Mouse (Mus musculus): ENCODE measurements around the gene Glrx5. TPM values are rescaled to one million over a fixed set of nuclear protein-coding genes. Genes with fewer than 3 reads are reported as not detected.

Gene Glrx5
- total and polyA plus RNA-seq, 3 experiments: 108 to 291 TPM; not detected in 1

DNA sequence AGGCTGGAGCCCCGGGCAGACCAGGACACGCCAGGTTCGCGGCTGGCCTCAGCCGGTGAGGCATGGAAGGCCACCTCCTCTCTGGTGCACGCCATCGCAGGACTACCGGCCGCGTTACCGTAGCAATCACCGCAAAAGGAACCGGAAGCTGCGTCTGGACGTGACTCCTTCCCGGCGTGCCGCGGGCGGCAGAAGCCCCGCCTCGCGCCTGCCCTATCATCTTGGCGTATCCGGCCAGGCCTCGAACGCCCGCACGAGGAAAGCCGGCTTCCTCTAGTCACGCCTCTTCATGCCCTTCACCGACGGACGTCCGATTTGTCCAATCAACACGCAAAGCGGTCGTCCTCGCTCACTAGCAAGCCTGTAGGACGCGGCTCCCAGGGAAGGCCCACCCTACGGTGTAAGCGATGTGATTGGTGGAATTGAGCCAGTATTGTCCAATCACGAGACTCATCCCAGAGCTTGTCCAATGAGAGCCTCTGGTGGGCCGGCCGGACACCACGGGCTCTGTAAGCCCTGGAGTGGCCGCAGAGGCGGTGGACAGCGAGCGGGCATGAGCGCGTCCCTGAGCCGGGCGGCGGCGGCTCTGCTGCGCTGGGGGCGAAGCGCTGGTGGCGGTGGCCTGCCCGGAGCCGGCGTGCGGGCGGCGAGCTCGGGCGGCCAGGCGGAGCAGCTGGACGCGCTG is at the start of gene Glrx5 (continued):
- TF ChIP-seq EP300 (IDR thresholded peaks at IDR 0.05; ENCODE audit: low read depth in 1 of 2, low read length in 2 of 2) (no peak), SIN3A (IDR thresholded peaks at IDR 0.05; ENCODE audit: low read length) (peak; percentile 93), MXI1 (IDR thresholded peaks at IDR 0.05; ENCODE audit: low read depth, low read length) (peak; percentile 96), TBP (IDR thresholded peaks at IDR 0.05; ENCODE audit: low read depth, low read length) (peak; percentile 74)

DNA sequence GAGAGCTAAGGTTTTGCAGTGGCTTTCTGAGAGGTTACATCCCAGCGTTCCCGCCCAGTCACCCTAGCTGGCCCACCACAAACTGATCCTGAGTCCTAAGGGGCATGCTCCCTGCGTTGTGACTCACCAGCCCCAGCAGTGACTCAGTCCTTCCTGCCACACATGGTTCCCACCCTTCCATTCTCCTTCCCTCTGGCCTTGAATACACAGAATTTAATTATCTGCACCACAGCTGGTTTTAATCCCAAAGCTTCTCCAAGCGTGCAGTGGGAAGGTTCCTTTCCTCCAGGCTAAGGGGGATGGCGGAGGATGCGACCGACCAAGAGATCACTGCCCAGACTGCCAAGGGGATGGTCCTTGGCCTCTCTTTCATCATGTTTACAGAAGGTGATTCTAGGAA is 49.0 kb upstream of the Glrx5 start:
- Histone ChIP-seq H3K9me3 (replicated peaks; ENCODE audit: insufficient read depth, low read length) (no peaks in the 10 kb centered on the region), H3K27ac (ENCODE audit: control insufficient read depth, low read depth, low read length) (no peak overlapping the region)
- DNase-seq (ENCODE audit: low read depth, low spot score): peak; percentile 36

DNA sequence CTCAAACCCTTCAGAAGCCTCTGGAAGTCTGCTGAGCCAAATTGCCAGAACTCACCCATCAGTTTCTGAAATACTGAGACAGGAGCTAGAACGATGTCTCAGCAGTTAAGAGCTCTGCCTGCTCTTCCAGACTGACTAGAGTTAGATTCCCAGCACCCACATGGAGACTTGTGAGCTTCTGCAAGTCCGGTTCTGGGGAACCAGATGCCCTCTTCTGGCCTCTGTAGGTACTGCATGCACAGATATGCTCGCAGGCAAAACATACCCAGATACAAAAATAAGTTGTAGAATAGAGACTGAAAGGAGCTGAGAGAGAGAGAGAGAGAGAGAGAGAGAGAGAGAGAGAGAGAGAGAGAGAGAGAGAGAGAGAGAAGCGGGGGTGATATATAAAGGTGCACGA is 47.4 kb upstream of the Glrx5 start:
- no peak overlapping the region for H3K27ac ChIP-seq (ENCODE audit: control insufficient read depth, low read depth, low read length)
- no peaks in the 10 kb centered on the region for H3K9me3 ChIP-seq (replicated peaks; ENCODE audit: insufficient read depth, low read length)
- H3K36me3 ChIP-seq (ENCODE audit: control insufficient read depth in 1 of 2, insufficient read depth in 2 of 2, low read length in 2 of 2): peaks cover 0 to 11% of the 10 kb centered on the region in 2 experiments; a peak in 2 of 4 replicates
- TF ChIP-seq CTCF (IDR thresholded peaks at IDR 0.05 in 2 of 3, conservative IDR thresholded peaks at IDR 0.05 in 1 of 3; ENCODE audit: control insufficient read depth in 1 of 3, insufficient read depth in 1 of 3, low read depth in 2 of 3, low read length in 3 of 3, poor library complexity in 1 of 3, severe bottlenecking in 1 of 3): peak; percentile 25 to 53 (median 43); a peak in 4 of 6 replicates
- TF ChIP-seq TAL1 (IDR thresholded peaks at IDR 0.05; ENCODE audit: low read length): no peak
- H3K27me3 ChIP-seq (ENCODE audit: control insufficient read depth in 1 of 2, insufficient read depth in 2 of 2, low read length in 2 of 2): no peaks in the 10 kb centered on the region
- peak; percentile 63 for DNase-seq (ENCODE audit: low read depth, low spot score)
- no peak overlapping the region for H3K9ac ChIP-seq (ENCODE audit: control insufficient read depth, low read depth, low read length, poor library complexity, severe bottlenecking)
- H3K4me1 ChIP-seq (ENCODE audit: control insufficient read depth in 1 of 2, insufficient read depth in 2 of 2, low read length in 2 of 2): peaks cover 0 to 18% of the 10 kb centered on the region in 2 experiments; a peak in 3 of 4 replicates
- H3K4me3 ChIP-seq (ENCODE audit: control insufficient read depth in 1 of 2, insufficient read depth in 1 of 2, low read depth in 2 of 2, low read length in 2 of 2): no peak overlapping the region
- peaks cover 3% of the 10 kb centered on the region for H3K79me2 ChIP-seq (ENCODE audit: control insufficient read depth, insufficient read depth, low read length, poor library complexity)

More for the DNA sequence above, 49.0 kb upstream of the Glrx5 start:
- H3K27me3 ChIP-seq (ENCODE audit: control insufficient read depth in 1 of 2, insufficient read depth in 2 of 2, low read length in 2 of 2): no peaks in the 10 kb centered on the region
- H3K4me3 ChIP-seq (ENCODE audit: control insufficient read depth in 1 of 2, insufficient read depth in 1 of 2, low read depth in 2 of 2, low read length in 2 of 2): no peak overlapping the region
- no peak overlapping the region for H3K9ac ChIP-seq (ENCODE audit: control insufficient read depth, low read depth, low read length, poor library complexity, severe bottlenecking)
- peaks cover 0 to 8% of the 10 kb centered on the region in 2 experiments; a peak in 2 of 4 replicates for H3K4me1 ChIP-seq (ENCODE audit: control insufficient read depth in 1 of 2, insufficient read depth in 2 of 2, low read length in 2 of 2)
- H3K36me3 ChIP-seq (ENCODE audit: control insufficient read depth in 1 of 2, insufficient read depth in 2 of 2, low read length in 2 of 2): no peaks in the 10 kb centered on the region
- no peak for TF ChIP-seq RAD21 (IDR thresholded peaks at IDR 0.05; ENCODE audit: low read depth, low read length)
- TF ChIP-seq SIN3A (IDR thresholded peaks at IDR 0.05; ENCODE audit: low read length): no peak
- no peak for TF ChIP-seq POLR2A (IDR thresholded peaks at IDR 0.05; ENCODE audit: control insufficient read depth in 1 of 2, insufficient read depth in 1 of 2, low read depth in 1 of 2, low read length in 2 of 2, poor library complexity in 1 of 2)
- peaks cover 3% of the 10 kb centered on the region for H3K79me2 ChIP-seq (ENCODE audit: control insufficient read depth, insufficient read depth, low read length, poor library complexity)

DNA sequence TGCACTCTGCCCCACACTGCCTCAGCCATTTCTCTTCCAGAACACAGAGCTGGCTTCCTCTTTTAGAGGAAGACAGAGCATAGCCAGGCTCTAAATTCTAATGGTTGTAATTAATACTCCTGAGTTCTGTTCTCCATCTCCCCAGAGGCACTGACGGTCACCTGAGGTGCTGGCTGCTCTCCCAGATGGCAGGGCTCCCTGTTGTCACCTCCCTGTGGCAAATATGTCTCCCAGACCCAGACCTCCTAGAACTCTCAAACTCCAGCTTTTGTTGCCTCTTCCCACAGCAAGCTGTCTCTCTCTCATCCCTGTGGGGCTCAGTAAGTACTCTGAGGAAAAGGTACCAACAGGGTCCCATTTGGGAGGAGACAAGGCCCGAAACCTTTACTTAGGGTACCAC is 46.5 kb upstream of the Glrx5 start:
- H3K9me3 ChIP-seq (replicated peaks; ENCODE audit: insufficient read depth, low read length): no peaks in the 10 kb centered on the region
- H3K9ac ChIP-seq (ENCODE audit: control insufficient read depth, low read depth, low read length, poor library complexity, severe bottlenecking): no peak overlapping the region
- H3K27me3 ChIP-seq (ENCODE audit: control insufficient read depth in 1 of 2, insufficient read depth in 2 of 2, low read length in 2 of 2): no peaks in the 10 kb centered on the region
- H3K79me2 ChIP-seq (ENCODE audit: control insufficient read depth, insufficient read depth, low read length, poor library complexity): peaks cover 3% of the 10 kb centered on the region
- H3K36me3 ChIP-seq (ENCODE audit: control insufficient read depth in 1 of 2, insufficient read depth in 2 of 2, low read length in 2 of 2): peaks cover 0 to 16% of the 10 kb centered on the region in 2 experiments; a peak in 2 of 4 replicates
- peaks cover 0 to 25% of the 10 kb centered on the region in 2 experiments; a peak in 3 of 4 replicates for H3K4me1 ChIP-seq (ENCODE audit: control insufficient read depth in 1 of 2, insufficient read depth in 2 of 2, low read length in 2 of 2)
- H3K27ac ChIP-seq (ENCODE audit: control insufficient read depth, low read depth, low read length): no peak overlapping the region
- no peak overlapping the region for H3K4me3 ChIP-seq (ENCODE audit: control insufficient read depth in 1 of 2, insufficient read depth in 1 of 2, low read depth in 2 of 2, low read length in 2 of 2)
- peak; percentile 36 for DNase-seq (ENCODE audit: low read depth, low spot score)
- TF ChIP-seq GATA1 (IDR thresholded peaks at IDR 0.05; ENCODE audit: low read depth, low read length) (no peak), NELFE (IDR thresholded peaks at IDR 0.05; ENCODE audit: low read depth, low read length) (no peak), UBTF (IDR thresholded peaks at IDR 0.05; ENCODE audit: borderline replicate concordance, insufficient read depth, low read depth, low read length) (no peak), MYB (IDR thresholded peaks at IDR 0.05; ENCODE audit: low read depth, low read length) (no peak), TCF12 (IDR thresholded peaks at IDR 0.05; ENCODE audit: low read depth, low read length) (no peak), USF1 (IDR thresholded peaks at IDR 0.05; ENCODE audit: low read depth, low read length) (no peak), E2F4 (IDR thresholded peaks at IDR 0.05; ENCODE audit: borderline replicate concordance, low read depth, low read length) (no peak), ZC3H11A (IDR thresholded peaks at IDR 0.05; ENCODE audit: low read depth, low read length) (no peak), MAX (IDR thresholded peaks at IDR 0.05; ENCODE audit: low read length) (no peak), CHD1 (IDR thresholded peaks at IDR 0.05; ENCODE audit: low read depth, low read length) (no peak), POLR2AphosphoS2 (IDR thresholded peaks at IDR 0.05; ENCODE audit: low read length) (no peak), POLR2AphosphoS5 (IDR thresholded peaks at IDR 0.05; ENCODE audit: borderline replicate concordance, low read depth, low read length) (no peak), GABPA (IDR thresholded peaks at IDR 0.05; ENCODE audit: low read depth, low read length) (no peak), JUND (IDR thresholded peaks at IDR 0.05; ENCODE audit: low read depth, low read length) (no peak), TBP (IDR thresholded peaks at IDR 0.05; ENCODE audit: low read depth, low read length) (no peak), ZMIZ1 (IDR thresholded peaks at IDR 0.05; ENCODE audit: low read depth, low read length) (no peak), USF2 (IDR thresholded peaks at IDR 0.05; ENCODE audit: borderline replicate concordance in 1 of 2, insufficient read depth in 1 of 2, low read depth in 1 of 2, low read length in 2 of 2) (no peak)
